Mouse (Mus musculus): ENCODE measurements around the gene Mfrp.

The Mfrp gene

DNA sequence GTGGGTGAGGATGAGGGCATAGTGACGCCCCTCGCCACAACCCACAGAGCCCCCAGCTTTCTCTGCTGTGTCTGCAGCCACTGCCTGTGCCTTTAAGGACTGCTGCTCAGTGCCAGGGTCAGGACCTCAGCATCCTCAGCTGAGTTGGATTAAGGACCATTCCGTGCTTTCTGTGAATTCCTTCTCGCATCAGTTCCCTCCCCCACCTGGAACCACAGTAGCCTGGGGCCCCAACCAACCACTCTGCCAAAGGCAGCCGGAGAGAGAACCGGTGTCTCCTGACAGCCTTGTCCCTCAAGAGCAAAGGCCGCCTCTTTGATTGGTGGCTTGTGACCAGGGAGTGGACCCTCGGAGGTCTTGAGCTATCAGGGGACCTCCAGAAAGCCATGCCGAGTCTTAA lies at the start of gene Mfrp:
Gene Mfrp (plus strand): TSS at position 240 of the 400 bp plus-strand sequence.
- DNase-seq (ENCODE audit: extremely low spot score, low read depth, low spot score): no peak

DNA sequence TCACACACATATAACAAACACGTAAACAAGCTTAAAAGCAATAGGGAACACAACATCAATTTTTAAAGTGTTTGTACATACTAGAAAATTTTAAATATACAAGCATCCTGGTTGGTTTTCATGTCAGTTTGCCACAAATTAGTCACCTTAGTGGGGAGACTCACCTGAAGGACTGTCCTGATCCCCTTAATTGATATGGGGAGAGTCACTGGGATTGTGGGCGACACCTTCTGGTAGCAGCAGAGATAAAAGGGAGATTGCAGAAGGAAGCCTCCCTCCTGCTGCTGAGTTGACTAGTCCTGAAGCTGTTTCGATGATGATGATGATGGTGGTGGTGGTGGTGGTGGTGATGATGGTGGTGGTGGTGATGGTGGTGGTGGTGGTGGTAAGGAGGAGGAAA lies 48.7 kb upstream of the Mfrp start:
- no peak for DNase-seq (ENCODE audit: extremely low spot score, low read depth, low spot score)

DNA sequence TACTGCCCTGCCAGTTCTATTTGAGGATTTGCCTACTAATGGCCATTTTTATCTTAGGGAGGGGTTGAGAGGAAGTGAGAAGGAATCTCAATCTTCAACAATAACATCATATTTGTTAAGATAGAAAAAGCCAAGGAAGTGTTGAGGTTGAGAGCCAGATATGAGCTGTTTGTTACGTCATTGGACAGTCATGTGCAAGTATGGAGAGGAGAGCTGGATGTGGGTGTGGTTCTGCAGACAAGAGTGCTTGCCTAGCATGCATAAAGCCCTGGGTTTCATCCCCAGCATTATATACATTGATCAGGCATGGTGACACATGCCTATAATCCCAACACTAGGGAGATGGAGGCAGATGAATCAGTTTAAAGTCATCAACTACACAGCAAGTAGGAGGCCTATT lies 47.6 kb upstream of the Mfrp start:
- no peak for DNase-seq (ENCODE audit: extremely low spot score, low read depth, low spot score)

DNA sequence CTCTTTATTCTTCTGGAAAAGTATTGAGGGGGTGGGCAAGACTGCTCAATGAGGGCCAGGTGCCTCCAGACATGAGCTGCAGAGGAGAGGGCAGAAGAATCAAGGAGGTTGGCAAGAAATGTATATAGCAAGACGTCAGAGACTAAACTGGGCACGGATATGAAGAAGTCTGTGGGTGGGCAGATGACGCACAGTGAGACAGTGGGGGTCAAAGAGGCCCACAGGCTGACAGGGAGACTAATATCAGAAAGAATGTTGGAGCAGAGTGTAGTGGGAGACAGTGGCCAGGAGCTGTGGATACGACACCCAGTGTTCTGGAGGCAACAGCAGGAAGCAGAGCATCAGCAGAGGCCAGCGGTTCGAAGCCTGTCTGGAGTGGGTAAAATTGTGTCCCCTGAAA lies 42.9 kb upstream of the Mfrp start:
- no peak for DNase-seq (ENCODE audit: extremely low spot score, low read depth, low spot score)

DNA sequence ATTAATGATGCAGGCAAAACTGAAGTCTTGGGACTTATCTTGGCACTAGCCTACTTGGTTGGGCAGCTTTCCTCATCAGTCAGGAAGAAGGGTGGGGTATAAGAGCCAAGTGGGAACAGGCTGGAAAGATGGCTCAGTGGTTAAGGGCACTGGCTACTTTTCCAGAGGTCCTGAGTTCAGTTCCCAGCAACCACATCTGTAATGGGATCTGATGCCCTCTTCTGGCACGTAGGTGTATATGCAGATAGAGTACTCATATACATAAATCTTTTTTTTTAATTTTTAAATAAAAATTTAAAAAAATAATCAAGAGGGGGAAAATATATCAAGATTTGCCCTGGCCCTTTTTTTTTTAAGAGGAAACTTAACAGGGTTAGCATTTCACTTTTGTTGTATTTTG lies 36.4 kb upstream of the Mfrp start:
- no peak for DNase-seq (ENCODE audit: extremely low spot score, low read depth, low spot score)

DNA sequence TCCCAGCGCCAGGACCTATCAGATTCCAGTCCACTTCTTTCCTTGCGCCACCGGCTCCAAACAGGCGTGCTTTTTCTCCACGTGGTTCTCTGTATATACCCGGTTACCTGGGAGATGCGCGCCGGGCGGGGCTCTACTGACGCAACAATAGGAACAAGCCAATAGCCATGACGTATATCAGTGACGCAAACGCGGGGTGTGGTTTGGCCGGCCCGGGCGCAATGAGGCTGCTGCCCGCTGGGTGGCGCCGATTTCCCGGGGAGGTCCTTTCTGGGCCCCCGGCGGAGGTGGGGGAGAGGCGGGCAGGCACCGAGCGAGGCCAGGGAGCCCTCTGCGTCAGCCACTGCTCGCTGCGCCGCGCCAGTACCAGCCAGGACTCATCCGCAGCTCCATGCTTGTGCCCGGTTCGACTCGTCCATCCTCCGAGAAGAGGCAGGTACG lies 34.7 kb upstream of the Mfrp start, which contains the start of gene Usp2:
Gene Usp2 (plus strand): TSS at position 237 of the 441 bp plus-strand sequence.
- DNase-seq (ENCODE audit: extremely low spot score, low read depth, low spot score): peak; percentile 83

DNA sequence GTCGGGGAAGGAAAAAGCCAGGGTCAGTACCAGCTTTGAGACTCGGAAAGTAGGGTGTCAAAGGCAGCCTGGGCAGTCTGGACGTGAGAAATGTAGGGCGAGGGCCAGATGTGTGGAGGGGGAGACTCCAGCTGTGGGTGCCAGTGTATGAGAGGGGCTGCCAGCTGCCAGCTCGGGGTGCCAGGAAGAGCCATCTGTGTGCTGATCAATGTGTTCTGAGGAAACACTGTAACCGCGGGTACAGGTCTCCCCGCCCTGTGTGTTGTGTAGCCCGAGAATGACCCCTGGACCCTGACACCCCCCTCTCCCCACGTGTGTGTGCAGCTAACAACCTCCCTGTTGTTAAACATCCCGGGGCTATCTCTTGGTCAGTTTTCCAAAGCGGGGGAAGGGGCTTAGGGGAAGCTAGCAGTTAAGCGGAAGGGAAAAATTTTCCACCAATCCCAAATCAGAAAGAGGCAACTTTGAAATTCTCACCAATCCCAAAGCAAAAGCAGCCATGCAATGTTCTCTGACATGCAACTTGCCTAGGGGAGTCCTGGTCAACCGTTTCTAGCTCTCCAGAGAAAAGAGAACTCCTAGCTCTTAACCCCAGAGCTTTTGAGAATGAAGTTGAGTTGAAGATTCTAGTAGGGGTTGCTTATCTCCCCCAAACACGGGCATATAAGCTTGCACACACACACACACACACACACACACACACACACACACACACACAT lies 34.1 kb upstream of the Mfrp start:
- no peak for DNase-seq (ENCODE audit: extremely low spot score, low read depth, low spot score)

DNA sequence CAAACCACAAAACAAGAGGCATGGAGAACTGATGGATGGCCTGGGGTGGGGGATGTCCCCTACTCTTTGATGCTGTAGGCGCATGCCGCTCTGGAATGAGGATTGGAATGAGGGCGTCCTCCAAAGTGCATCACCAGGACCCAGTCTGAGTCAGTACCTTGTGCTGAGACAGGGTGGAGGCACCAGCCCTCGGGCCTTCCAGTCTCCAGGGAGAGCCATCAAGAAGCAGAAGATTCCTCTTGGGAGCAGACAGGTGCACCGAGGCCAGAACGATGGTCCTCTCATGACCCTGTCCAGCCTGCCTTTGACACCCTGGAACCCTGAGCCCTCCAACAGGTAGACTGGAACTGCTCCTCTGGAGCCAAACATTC lies 33.6 kb upstream of the Mfrp start:
- DNase-seq (ENCODE audit: extremely low spot score, low read depth, low spot score): no peak

DNA sequence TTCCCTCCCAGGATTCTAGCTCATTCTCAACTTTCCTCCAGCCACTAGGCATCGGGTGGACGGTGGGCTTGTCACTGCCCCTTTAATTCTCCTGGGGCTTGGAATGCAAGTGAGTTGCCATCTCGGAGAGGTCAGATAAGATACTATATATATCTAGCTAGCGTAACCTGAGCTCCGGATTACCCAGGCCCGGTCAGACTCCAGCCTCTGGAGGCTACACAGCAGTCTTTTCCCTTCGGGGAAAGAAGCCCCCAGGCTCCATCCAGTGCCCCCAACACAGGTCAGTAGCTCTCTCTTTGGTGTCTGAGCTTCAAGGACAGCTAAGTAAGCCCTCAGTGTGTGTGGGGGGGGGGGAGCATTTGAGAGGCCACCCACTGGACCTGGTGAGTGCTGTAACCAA lies 32.3 kb upstream of the Mfrp start:
- no peak for DNase-seq (ENCODE audit: extremely low spot score, low read depth, low spot score)

DNA sequence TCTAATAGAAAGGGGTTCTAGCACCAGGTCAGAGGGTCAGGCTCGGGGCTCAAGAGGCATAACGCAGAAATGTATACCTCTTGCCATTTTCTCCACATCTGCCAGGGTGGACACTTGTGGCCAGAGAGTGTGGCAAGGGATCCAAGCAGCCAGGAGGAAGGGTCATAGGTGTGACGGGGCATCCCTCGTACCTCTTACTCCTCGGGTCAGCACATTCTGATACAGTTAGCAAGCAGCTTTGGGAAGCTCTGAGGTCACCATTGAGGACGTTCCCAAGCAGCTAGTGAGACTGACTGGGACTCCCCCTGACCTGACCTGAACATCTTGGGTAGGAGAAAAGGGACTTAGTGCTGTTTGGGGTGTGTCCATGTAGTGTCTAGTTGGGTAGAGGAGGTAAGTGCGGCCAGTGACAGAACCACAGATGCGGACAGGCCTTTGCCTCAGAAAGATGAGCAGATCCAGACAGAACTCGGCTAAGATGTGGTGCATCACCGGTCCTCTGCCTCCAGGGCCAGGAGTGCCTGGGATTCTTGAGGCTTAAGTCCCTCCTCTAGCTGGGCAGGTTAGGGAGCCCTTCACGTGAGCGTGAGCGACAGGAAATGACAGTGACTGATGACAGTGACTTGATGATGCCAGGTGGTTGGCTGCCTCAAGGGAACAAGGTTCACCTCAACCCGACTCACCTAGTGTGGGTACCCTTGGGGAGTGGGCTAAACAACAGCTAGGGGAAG lies 31.3 kb upstream of the Mfrp start:
- DNase-seq (ENCODE audit: extremely low spot score, low read depth, low spot score): no peak

DNA sequence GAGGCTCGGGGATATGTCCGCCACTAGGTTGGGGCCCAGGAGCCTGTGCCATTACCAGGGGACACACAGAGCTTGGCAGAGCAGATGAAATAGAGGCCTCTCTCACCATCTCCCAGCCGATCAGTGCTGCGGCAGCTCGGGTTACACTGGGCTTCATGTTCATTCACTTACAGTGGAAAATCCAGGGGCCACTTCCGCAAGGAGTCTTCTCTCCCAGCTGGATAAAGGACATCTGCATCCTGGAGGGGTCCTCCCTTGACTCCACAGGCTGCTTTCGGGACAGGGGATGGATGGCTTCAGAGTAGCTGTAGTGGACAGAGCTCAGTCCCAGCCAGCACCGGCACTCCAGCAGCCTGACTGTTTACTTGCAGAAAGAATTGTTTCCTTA lies 30.7 kb upstream of the Mfrp start:
- DNase-seq (ENCODE audit: extremely low spot score, low read depth, low spot score): no peak

DNA sequence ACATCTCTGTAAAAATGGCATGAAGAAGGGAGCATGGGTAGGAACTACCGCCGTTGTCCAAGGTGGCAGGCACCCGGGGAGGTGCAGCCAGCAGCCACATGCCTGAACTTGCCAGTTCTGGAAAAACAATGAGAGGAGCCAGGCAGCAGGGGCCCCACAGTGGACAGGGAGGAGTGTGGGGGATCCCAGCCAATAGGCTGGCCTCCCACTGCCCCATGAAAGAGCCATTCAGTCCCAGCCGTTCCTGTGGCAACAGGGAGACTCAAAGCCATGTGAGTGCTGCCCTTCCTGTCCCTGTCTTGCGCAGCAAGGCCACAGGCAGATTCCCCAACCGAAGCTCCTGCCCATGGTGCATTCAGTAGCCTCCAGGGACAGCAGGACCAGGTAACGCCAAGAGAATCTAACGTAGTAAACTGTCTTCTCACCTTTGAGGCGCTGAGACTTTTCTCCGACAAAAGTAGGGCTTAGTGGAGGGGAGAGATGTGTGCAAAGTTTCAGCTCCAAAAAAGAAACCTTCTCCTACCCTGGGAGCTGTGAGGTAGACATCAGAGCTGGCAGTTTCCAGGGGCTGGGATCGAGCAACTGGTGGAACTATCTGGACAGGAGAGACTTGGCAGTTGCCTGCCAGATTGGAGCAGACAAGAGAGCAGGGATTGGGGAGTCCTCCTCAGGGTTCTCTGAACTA lies 29.5 kb upstream of the Mfrp start:
- no peak for DNase-seq (ENCODE audit: extremely low spot score, low read depth, low spot score)

DNA sequence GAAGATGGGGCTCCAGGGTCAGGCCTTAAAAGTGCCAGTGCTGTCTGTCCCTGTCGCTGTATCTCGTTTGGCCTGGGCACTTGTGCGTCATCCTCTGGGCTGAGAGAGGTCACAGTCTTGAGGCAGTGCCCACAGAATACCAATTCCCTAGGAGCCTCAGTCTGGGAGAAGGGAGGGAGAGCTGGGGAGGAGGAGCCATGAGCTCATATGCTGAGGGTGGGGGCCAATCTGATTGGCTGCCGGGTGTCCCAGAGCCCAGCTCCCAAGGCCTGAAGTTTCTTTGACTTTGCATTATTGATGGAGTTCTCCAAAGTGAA lies 29.0 kb upstream of the Mfrp start:
- no peak for DNase-seq (ENCODE audit: extremely low spot score, low read depth, low spot score)

DNA sequence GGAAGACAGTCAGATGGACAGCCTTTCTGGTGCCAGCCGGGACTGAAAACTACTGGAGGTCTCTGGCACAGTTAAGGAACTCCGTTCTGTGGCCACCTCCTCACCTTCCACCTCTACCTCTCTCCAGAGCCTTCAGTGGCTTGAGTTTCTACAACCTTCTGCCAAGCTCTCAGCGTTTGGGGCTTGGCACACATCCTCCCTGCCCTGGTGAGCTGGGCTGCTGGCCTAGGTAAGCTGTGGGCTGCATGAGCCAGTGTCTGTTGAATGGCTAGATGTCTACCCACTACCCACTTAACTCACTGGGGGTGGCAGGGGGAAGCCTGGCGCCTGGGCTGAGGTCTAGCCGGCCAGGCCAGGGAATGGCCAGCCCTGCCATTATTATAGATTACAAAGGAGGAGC lies 28.4 kb upstream of the Mfrp start:
- no peak for DNase-seq (ENCODE audit: extremely low spot score, low read depth, low spot score)

DNA sequence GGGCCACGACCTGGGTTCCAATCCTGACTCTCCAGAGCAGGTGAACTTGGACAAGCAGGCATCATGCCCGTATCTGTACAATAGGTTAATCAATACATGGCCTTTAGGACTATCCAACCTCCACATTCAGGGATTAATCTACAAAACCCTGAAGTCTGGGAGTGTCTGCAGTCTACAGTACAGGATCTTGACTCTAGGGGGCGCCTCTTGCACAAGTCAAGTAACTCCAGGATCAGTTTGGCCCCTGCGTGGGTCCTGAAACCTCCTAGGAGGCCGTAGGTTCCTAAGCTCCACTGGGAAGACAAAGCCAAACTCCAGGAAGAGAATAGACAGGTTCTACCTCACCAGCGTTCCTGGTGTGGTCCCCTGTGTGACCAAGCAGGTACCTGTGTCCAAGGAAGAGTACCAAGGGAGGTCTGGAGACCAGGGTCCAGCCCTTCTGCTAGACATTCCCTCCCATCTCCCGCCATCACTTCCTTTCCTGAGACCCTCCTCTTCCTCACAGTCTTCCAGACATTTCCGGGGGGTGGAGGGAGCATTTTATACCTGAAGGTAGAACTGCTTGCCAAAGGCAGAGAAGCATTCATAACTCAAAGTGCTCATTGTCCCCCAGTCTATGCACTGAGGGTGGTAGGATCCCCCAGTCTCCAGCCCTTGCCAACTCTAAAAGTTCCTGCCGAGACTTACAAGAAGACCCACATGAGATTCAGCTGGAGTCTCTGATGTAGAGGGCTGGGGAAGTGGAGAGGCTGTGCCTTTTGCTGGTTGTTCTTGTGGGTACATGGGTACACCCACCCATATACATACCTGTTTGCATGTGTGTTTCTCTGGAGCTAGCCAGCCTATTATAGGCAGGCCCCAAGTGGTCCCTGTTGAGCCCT lies 26.9 kb upstream of the Mfrp start:
- DNase-seq (ENCODE audit: extremely low spot score, low read depth, low spot score): no peak

DNA sequence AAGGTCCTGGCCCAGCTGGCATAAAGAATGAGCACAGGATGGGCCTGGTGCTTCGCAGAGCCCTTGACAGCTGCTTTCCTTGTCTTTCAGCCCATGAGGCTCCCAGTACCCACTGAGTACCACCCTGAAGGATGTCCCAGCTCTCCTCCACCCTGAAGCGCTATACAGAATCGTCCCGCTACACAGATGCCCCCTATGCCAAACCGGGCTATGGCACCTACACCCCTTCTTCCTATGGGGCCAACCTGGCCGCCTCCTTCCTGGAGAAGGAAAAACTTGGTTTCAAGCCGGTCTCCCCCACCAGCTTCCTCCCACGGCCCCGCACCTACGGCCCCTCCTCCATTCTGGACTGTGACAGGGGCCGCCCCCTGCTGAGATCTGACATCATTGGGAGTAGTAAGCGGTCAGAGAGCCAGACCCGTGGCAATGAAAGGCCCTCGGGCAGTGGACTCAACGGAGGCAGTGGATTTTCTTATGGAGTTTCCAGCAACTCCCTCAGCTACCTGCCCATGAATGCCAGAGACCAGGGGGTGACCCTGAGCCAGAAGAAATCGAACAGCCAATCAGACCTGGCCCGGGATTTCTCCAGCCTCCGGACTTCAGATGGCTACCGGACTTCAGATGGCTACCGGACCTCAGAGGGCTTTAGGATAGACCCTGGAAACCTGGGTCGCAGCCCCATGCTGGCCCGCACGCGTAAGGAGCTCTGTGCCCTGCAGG lies 26.1 kb upstream of the Mfrp start:
- DNase-seq (ENCODE audit: extremely low spot score, low read depth, low spot score): no peak

DNA sequence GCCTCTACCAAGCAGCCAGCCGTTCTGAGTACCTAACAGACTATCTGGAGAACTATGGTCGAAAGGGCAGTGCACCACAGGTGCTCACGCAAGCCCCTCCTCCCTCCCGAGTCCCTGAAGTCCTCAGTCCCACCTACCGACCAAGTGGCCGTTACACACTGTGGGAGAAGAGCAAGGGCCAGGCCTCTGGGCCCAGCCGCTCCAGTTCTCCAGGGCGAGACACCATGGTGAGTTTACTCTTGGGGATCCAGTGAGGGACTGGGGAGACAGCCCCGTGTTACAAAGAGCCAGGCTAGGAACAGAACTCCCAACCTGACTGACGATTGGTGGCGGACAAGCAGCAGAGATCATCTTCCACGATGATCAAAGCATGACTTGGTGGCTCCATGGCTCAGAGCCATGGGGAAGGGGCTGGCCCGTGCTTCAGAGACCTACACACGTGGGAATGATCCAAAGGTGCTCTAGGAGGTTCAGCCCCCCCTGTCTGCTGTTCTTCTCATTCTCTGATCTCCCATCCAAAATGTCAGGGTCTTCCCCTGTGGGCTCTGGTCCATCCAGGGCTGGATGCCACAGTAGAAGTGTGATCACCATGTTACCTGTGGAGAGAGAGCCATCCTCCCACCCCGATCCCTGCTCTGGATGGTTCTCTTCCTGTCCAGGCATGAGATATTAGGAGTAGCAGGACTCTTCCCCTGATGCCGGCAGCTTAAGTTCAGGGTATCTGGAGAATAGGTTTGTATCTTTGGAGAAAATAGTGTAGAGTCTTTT lies 25.3 kb upstream of the Mfrp start:
- DNase-seq (ENCODE audit: extremely low spot score, low read depth, low spot score): no peak

DNA sequence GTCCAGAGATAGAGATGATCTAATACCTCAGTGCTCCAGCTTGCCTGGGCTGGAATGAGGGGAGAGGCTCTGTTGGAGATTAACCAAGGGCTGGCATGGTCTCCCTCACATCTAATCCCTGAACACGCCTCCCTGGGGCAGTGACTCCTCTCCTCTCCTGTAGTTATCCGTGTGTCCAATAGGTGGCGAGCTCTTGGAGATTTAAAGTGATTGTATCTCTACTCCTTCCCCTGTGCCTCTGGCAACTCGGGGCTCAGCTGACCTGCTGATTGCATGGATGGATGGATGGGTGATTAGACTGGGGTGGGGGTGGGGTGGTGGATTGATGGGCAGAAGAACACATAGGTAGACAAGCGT lies 24.8 kb upstream of the Mfrp start:
- no peak for DNase-seq (ENCODE audit: extremely low spot score, low read depth, low spot score)

DNA sequence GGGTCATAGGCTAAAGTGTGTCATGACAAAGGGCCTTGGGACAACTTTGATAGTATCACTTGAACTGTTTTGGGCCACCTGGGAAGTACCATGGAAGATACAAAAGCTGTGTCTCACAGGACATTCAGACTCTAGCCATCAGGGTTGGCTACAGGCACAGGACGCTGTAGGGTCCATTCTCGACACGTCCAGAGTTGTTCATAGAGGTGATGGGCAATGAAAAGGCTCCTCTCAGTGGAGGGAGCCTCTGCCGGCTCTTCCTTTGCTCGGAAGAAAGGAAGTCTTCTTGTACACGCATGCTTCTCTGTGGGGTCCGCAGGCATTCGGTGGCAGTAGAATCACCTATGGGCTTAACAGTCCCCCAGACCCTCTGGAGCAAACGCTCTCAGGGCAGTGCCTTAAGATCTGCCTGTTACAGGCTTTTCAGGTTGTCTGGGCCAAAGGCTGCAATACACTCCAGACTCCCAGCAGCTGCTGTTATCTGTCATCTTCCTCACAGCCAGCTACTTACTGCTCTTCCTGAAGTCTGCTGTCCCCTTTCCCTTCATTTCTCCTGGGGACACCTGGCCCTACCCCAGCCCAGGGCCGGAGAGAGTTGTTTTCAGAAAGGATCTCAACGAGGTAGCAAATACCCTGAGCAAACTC lies 24.1 kb upstream of the Mfrp start:
- DNase-seq (ENCODE audit: extremely low spot score, low read depth, low spot score): no peak
